Mouse (Mus musculus): ENCODE data around the gene Tcf20. TPM values are rescaled to one million over a fixed set of nuclear protein-coding genes. Genes with fewer than 3 reads are reported as not detected.

Gene Tcf20
- polyA plus RNA-seq, 1 experiment from 2014 or later, result 7.3 TPM

- WGBS, result 39% methylated on average over 2 of the region's 2 CpGs
- Histone ChIP-seq H3K4me1 (ENCODE audit: insufficient read depth, low read length) (peaks cover 10% of the 10 kb centered on the region), H3K4me2 (replicated peaks; ENCODE audit: low read depth, low read length) (no peak overlapping the region), H3K36me3 (ENCODE audit: insufficient read depth, low read length) (no peaks in the 10 kb centered on the region), H3K9ac (replicated peaks; ENCODE audit: low read length) (no peak overlapping the region), H3K27me3 (ENCODE audit: insufficient read depth, low read length) (peaks cover 11% of the 10 kb centered on the region; the same call in 1 of the 2 replicates), H3K4me3 (ENCODE audit: low read length) (no peak overlapping the region), H3K9me3 (ENCODE audit: low read length) (no peaks in the 10 kb centered on the region), H3K27ac (ENCODE audit: low read length) (no peak overlapping the region)
- ATAC-seq (ENCODE audit: low FRiP score, low TSS enrichment), result no peak
These were observed 79.2 kb downstream of the Tcf20 start for GRCm38 (mm10) chr15:82908521-82908920.

DNA sequence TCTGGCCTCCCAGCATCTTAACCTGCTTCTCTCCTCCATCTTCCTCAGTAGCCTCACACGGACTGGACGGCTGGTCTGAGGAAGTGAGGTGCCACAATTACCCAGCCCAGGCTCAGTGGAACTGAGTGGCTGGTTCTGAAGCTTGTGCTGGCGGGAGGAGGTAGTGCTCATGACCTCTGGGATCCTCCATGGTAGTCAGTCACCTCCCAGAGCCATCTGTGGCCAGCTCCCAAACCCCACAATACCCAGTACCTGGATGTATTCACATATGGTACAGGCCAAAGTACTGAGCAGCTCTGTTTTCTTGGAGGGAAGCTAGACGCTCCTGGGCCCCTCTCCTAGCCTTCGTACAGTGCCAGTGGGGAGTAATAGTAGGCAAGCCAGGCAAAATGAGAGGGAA is 80.4 kb downstream of the Tcf20 start:
- Histone ChIP-seq H3K4me1 (ENCODE audit: insufficient read depth, low read length) (peaks cover 17% of the 10 kb centered on the region), H3K4me2 (replicated peaks; ENCODE audit: low read depth, low read length) (no peak overlapping the region), H3K27me3 (ENCODE audit: insufficient read depth, low read length) (peaks cover 8% of the 10 kb centered on the region; the same call in 1 of the 2 replicates), H3K9ac (replicated peaks; ENCODE audit: low read length) (no peak overlapping the region), H3K36me3 (ENCODE audit: insufficient read depth, low read length) (no peaks in the 10 kb centered on the region), H3K27ac (ENCODE audit: low read length) (no peak overlapping the region), H3K9me3 (ENCODE audit: low read length) (no peaks in the 10 kb centered on the region), H3K4me3 (ENCODE audit: low read length) (no peak overlapping the region)
- WGBS, result 79% methylated on average over 5 of the region's 5 CpGs
- ATAC-seq (ENCODE audit: low FRiP score, low TSS enrichment), result no peak

GRCm38 (mm10) chr15:82906574-82907061 is 81.1 kb downstream of the Tcf20 start:
- WGBS, result 60% methylated on average over 7 of the region's 7 CpGs
- no peak overlapping the region for H3K9ac ChIP-seq (replicated peaks; ENCODE audit: low read length)
- H3K27me3 ChIP-seq (ENCODE audit: insufficient read depth, low read length), result peaks cover 4% of the 10 kb centered on the region; the same call in 1 of the 2 replicates
- no peak overlapping the region for H3K4me3 ChIP-seq (ENCODE audit: low read length)
- H3K36me3 ChIP-seq (ENCODE audit: insufficient read depth, low read length), result no peaks in the 10 kb centered on the region
- no peaks in the 10 kb centered on the region for H3K9me3 ChIP-seq (ENCODE audit: low read length)
- no peak for ATAC-seq (ENCODE audit: low FRiP score, low TSS enrichment)
- H3K4me2 ChIP-seq (replicated peaks; ENCODE audit: low read depth, low read length), result no peak overlapping the region
- no peak overlapping the region for H3K27ac ChIP-seq (ENCODE audit: low read length)
- H3K4me1 ChIP-seq (ENCODE audit: insufficient read depth, low read length), result peaks cover 18% of the 10 kb centered on the region

DNA sequence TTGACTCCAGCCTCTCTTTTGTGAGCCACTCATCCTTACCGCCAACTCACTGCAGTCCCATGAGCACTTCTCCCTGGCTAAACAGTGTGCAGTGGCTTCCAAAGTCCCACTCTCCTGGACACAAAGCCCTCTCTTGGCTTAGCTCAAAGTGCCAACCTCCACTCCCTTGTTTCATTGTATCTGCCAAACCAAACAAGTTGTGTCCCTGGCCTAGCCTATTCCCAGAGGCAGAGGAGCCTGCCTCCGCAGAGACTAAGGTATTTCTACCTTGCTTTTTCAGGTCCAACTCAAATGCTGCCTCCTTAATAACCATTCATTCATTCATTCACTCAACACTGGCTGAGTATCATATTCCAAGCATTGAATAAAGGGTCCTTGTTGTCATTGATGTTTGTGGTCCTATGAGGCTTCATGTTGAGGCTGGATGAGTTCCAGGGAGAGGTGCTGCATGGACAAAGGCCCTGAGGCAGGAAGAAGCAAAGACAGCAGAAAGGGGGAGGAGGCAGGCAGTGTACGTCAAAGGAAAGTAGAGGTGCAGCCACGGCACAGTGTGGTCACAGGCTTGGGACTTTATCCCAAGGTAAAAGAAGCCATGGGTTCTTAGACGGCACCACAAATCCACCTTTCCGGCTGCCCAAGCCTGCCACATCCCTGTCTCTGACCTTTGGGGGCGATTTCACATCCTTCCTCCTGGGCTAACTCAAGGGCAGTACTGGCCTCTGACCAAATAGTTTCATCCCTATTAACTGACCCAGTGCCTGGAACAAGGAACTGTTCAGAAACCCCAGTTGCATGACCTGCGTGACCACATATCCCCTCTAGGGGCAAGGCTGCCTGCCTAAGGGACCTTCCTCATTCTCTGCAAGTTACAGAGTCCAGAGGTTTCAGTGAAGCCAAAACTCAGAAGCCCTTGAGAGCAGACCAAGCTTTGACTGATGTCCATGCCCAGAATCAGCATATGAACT is 82.0 kb downstream of the Tcf20 start:
- Histone ChIP-seq H3K27ac (ENCODE audit: low read length) (no peak overlapping the region), H3K4me2 (replicated peaks; ENCODE audit: low read depth, low read length) (no peak overlapping the region), H3K36me3 (ENCODE audit: insufficient read depth, low read length) (no peaks in the 10 kb centered on the region), H3K9me3 (ENCODE audit: low read length) (no peaks in the 10 kb centered on the region), H3K9ac (replicated peaks; ENCODE audit: low read length) (no peak overlapping the region), H3K4me1 (ENCODE audit: insufficient read depth, low read length) (peaks cover 21% of the 10 kb centered on the region), H3K27me3 (ENCODE audit: insufficient read depth, low read length) (no peaks in the 10 kb centered on the region; the same call in 1 of the 2 replicates), H3K4me3 (ENCODE audit: low read length) (no peak overlapping the region)
- ATAC-seq (ENCODE audit: low FRiP score, low TSS enrichment), result no peak
- WGBS, result 84% methylated on average over 8 of the region's 8 CpGs

DNA sequence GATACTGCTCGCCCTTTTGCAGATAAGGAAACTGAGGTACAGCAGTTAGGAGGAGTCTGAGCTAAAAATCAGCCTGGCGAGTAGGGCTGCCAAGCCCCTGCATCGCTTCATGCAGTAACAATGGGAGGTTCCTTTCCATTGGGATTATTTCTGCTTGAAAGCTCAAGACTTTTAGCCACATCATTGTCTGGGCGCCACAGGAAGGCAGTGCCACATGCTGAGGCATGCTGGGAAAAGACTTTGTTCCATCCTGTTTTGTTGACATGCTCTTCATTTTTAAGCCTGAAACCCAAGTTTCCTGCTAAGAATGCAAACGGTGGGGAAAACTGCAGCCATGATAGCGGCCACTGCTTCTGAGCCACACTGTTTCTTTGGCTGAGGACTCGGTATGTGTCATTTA is 83.1 kb downstream of the Tcf20 start:
- Histone ChIP-seq H3K9me3 (ENCODE audit: low read length) (no peaks in the 10 kb centered on the region), H3K4me1 (ENCODE audit: insufficient read depth, low read length) (peaks cover 27% of the 10 kb centered on the region), H3K27me3 (ENCODE audit: insufficient read depth, low read length) (no peaks in the 10 kb centered on the region), H3K27ac (ENCODE audit: low read length) (no peak overlapping the region), H3K4me3 (ENCODE audit: low read length) (no peak overlapping the region), H3K36me3 (ENCODE audit: insufficient read depth, low read length) (no peaks in the 10 kb centered on the region), H3K4me2 (replicated peaks; ENCODE audit: low read depth, low read length) (no peak overlapping the region), H3K9ac (replicated peaks; ENCODE audit: low read length) (no peak overlapping the region)
- ATAC-seq (ENCODE audit: low FRiP score, low TSS enrichment), result no peak
- WGBS, result 68% methylated on average over 7 of the region's 7 CpGs

- Histone ChIP-seq H3K9me3 (ENCODE audit: low read length) (no peaks in the 10 kb centered on the region), H3K36me3 (ENCODE audit: insufficient read depth, low read length) (no peaks in the 10 kb centered on the region), H3K27me3 (ENCODE audit: insufficient read depth, low read length) (no peaks in the 10 kb centered on the region), H3K27ac (ENCODE audit: low read length) (no peak overlapping the region), H3K9ac (replicated peaks; ENCODE audit: low read length) (no peak overlapping the region), H3K4me3 (ENCODE audit: low read length) (no peak overlapping the region), H3K4me2 (replicated peaks; ENCODE audit: low read depth, low read length) (no peak overlapping the region), H3K4me1 (ENCODE audit: insufficient read depth, low read length) (peaks cover 38% of the 10 kb centered on the region)
- 40% methylated on average over 4 of the region's 4 CpGs for WGBS
- no peak for ATAC-seq (ENCODE audit: low FRiP score, low TSS enrichment)
These were observed 85.2 kb downstream of the Tcf20 start for GRCm38 (mm10) chr15:82902521-82902920.

DNA sequence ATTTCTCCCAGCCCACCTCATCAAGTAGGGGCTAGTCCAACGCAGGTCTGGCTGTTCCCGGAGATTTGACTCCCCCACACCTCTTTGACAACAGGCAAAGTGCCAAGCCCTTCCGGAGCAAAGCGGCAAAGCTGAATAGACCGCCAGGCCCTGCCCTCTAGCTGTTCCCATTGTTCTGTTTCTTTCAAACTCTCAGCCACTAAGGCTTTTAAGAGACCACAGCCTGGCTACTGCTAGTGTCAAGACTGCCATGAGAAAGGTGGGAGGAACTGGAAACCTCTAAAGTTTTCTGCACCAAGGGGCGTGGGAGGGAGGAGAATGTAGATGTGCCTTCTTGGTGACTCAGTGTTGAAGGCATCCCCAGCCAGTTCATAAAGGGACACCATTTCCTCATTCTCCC is 86.4 kb downstream of the Tcf20 start:
- H3K27ac ChIP-seq (ENCODE audit: low read length), result no peak overlapping the region

GRCm38 (mm10) chr15:82900331-82900730 is 87.3 kb downstream of the Tcf20 start:
- peaks cover 42% of the 10 kb centered on the region for H3K4me1 ChIP-seq (ENCODE audit: insufficient read depth, low read length)
- H3K27ac ChIP-seq (ENCODE audit: low read length), result no peak overlapping the region
- no peaks in the 10 kb centered on the region for H3K27me3 ChIP-seq (ENCODE audit: insufficient read depth, low read length)
- peak overlapping the region; percentile 95 for H3K4me2 ChIP-seq (replicated peaks; ENCODE audit: low read depth, low read length)
- H3K4me3 ChIP-seq (ENCODE audit: low read length), result peak overlapping the region; percentile 97
- peak overlapping the region; percentile 93 for H3K9ac ChIP-seq (replicated peaks; ENCODE audit: low read length)
- ATAC-seq (ENCODE audit: low FRiP score, low TSS enrichment), result no peak
- no peaks in the 10 kb centered on the region for H3K9me3 ChIP-seq (ENCODE audit: low read length)
- no peaks in the 10 kb centered on the region for H3K36me3 ChIP-seq (ENCODE audit: insufficient read depth, low read length)
- 37% methylated on average over 3 of the region's 3 CpGs for WGBS

More for the DNA sequence above, 86.4 kb downstream of the Tcf20 start:
- Histone ChIP-seq H3K27me3 (ENCODE audit: insufficient read depth, low read length) (no peaks in the 10 kb centered on the region), H3K4me1 (ENCODE audit: insufficient read depth, low read length) (peaks cover 42% of the 10 kb centered on the region), H3K4me2 (replicated peaks; ENCODE audit: low read depth, low read length) (no peak overlapping the region), H3K36me3 (ENCODE audit: insufficient read depth, low read length) (no peaks in the 10 kb centered on the region), H3K9me3 (ENCODE audit: low read length) (no peaks in the 10 kb centered on the region), H3K9ac (replicated peaks; ENCODE audit: low read length) (no peak overlapping the region), H3K4me3 (ENCODE audit: low read length) (no peak overlapping the region)
- WGBS, result 11% methylated on average over 6 of the region's 6 CpGs
- no peak for ATAC-seq (ENCODE audit: low FRiP score, low TSS enrichment)

DNA sequence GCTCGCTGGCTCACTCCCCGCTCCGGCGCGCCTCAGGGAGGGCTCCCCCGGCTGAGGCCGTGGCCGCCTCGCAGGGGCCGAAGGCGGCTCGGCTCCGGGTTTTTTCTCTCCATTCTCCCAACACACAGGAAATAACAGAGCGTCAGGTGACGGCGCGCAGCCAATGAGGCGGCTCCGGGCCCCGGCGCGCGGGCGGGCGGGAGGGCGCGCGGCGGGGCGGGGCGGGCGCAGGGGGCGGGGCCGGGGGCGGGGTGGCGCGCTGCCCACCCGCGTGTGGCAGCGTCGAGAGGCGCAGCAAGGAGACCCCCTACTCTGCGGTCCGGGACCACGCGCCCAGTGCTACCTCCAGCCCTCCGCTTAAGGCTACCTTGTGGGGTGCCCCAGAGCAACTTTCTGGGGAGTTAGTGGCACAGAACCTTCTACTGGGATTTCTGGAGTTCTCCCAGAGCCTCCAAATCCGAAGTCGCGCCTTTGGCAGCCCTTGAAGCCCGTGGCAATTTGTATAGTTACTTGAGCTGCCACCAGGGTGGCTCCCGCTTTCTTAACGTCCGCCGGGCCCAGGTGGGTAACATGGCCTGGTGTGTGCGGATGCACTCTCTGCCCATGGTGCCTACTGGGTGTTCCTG is 87.9 kb downstream of the Tcf20 start:
- ATAC-seq (ENCODE audit: low FRiP score, low TSS enrichment), result peak; percentile 95
- Histone ChIP-seq H3K4me3 (ENCODE audit: low read length) (peak overlapping the region; percentile 97), H3K4me1 (ENCODE audit: insufficient read depth, low read length) (peaks cover 42% of the 10 kb centered on the region), H3K27ac (ENCODE audit: low read length) (peak overlapping the region; percentile 94), H3K9me3 (ENCODE audit: low read length) (no peaks in the 10 kb centered on the region), H3K9ac (replicated peaks; ENCODE audit: low read length) (peak overlapping the region; percentile 93), H3K4me2 (replicated peaks; ENCODE audit: low read depth, low read length) (peak overlapping the region; percentile 95), H3K36me3 (ENCODE audit: insufficient read depth, low read length) (no peaks in the 10 kb centered on the region), H3K27me3 (ENCODE audit: insufficient read depth, low read length) (no peaks in the 10 kb centered on the region)
- WGBS, result 1% methylated on average over 39 of the region's 56 CpGs
